Mouse (Mus musculus): ENCODE measurements around the gene Cdhr3. TPM values are rescaled to one million over a fixed set of nuclear protein-coding genes. Genes with fewer than 3 reads are reported as not detected.
A peak's percentile ranks its signal among the peaks of the same experiment; 100 is the strongest.

Cdhr3 gene
- polyA plus RNA-seq, 1 experiment from 2014 or later: 0.28 TPM

DNA sequence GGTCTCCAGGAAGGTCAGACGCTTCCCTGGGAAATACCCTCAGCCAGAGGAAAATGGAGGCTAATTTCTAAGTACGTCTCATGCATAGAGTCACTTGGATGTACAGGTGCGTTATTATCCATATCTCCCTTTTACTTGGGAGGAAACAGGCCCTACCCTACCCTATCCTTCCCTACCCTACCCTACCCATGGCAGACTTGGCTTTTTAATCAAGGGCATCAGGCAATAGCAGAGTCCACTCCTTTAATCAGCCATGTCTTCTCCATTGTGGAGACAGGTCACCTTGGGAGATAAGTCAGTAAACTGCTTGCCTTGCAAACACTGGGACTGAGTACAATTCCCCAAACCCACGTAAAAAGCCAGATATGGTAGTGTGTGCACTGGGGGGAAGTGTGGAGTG is 70.9 kb downstream of the Cdhr3 start:
- Histone ChIP-seq H3K4me1 (ENCODE audit: control insufficient read depth, insufficient read depth, low read length) (no peaks in the 10 kb centered on the region), H3K4me3 (ENCODE audit: low read length) (no peak overlapping the region), H3K9me3 (replicated peaks; ENCODE audit: control insufficient read depth, low read length) (0 out of 2 replicates have a peak, but pooled peaks cover 4% of the 10 kb centered on the region), H3K27ac (ENCODE audit: low read length) (no peak overlapping the region), H3K9ac (ENCODE audit: low read length) (no peak overlapping the region), H3K36me3 (ENCODE audit: control insufficient read depth, insufficient read depth) (no peaks in the 10 kb centered on the region), H3K4me2 (ENCODE audit: low read depth, low read length) (no peak overlapping the region), H3K27me3 (ENCODE audit: control insufficient read depth, insufficient read depth, low read length) (no peaks in the 10 kb centered on the region)
- no peak for ATAC-seq (replicated peaks; ENCODE audit: extremely low read depth, insufficient read depth, low FRiP score)
- WGBS: 81% methylated on average over 4 of the region's 4 CpGs

DNA sequence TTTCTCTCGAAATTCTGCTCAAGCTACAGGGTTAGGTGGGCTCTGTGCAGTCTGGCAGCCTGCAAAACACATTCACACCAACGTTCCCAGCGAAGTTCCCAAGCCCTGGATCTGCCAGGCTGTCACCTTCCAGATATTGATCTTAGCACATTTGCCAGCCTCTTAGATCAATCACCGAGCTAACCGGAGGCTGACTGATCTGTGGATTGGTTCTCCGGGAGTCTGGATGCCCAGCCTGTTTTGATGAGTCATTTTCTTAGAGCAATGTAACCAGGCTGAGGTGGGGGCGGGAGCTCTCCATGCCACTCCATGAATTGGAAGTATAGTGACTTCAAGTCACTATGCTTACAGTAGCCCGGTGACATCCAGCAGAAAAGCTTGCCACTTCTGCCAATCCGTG is 71.5 kb downstream of the Cdhr3 start:
- H3K9ac ChIP-seq (ENCODE audit: low read length): no peak overlapping the region
- H3K27me3 ChIP-seq (ENCODE audit: control insufficient read depth, insufficient read depth, low read length): no peaks in the 10 kb centered on the region
- no peaks in the 10 kb centered on the region for H3K36me3 ChIP-seq (ENCODE audit: control insufficient read depth, insufficient read depth)
- H3K4me1 ChIP-seq (ENCODE audit: control insufficient read depth, insufficient read depth, low read length): no peaks in the 10 kb centered on the region
- ATAC-seq (replicated peaks; ENCODE audit: extremely low read depth, insufficient read depth, low FRiP score): no peak
- 0 out of 2 replicates have a peak, but pooled peaks cover 4% of the 10 kb centered on the region for H3K9me3 ChIP-seq (replicated peaks; ENCODE audit: control insufficient read depth, low read length)
- no peak overlapping the region for H3K4me3 ChIP-seq (ENCODE audit: low read length)
- no peak overlapping the region for H3K27ac ChIP-seq (ENCODE audit: low read length)
- H3K4me2 ChIP-seq (ENCODE audit: low read depth, low read length): no peak overlapping the region
- WGBS: 73% methylated on average over 9 of the region's 9 CpGs

DNA sequence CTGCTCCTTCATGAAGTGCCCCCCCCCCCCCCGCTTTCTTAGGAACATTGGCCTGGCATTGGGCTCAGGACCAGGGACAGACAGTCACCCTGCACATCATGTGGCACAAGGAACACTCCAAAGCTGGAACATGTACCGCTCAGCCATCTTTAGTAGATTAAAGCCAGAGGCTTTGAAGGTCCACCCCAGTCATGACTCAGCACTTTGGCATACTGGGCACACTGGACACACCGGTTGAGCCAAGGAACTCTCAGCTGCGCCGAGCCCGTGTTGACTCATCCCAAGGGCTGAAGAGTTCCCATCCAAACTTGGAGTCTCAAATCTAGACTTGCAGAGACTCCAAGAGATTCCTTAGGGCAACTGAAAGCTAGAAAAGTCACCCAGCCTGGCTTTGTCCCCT is 72.7 kb downstream of the Cdhr3 start:
- Histone ChIP-seq H3K4me2 (ENCODE audit: low read depth, low read length) (no peak overlapping the region), H3K4me1 (ENCODE audit: control insufficient read depth, insufficient read depth, low read length) (no peaks in the 10 kb centered on the region), H3K4me3 (ENCODE audit: low read length) (no peak overlapping the region), H3K36me3 (ENCODE audit: control insufficient read depth, insufficient read depth) (no peaks in the 10 kb centered on the region), H3K9ac (ENCODE audit: low read length) (no peak overlapping the region), H3K9me3 (replicated peaks; ENCODE audit: control insufficient read depth, low read length) (0 out of 2 replicates have a peak, but pooled peaks cover 4% of the 10 kb centered on the region), H3K27ac (ENCODE audit: low read length) (no peak overlapping the region), H3K27me3 (ENCODE audit: control insufficient read depth, insufficient read depth, low read length) (no peaks in the 10 kb centered on the region)
- 75% methylated on average over 6 of the region's 6 CpGs for WGBS
- no peak for ATAC-seq (replicated peaks; ENCODE audit: extremely low read depth, insufficient read depth, low FRiP score)

DNA sequence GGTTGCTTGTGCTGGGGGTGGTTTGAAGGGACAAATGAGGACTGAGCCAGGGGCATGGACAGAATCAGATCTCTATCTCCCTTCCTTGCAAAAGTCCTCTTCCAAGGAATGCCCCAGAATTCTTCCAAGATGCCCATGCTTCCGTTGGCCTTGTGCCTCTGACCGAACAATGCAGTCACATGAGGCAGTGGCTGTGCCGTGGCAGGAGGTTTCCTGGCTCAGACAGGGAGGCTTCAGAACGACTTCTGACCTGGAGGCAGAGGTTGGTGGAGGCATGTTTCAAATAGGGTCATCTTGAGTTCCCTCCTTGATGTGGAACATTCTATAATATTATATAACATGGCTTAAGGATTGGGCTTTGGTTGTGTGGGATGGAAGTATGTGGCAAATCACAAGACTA is 74.1 kb downstream of the Cdhr3 start:
- ATAC-seq (replicated peaks; ENCODE audit: extremely low read depth, insufficient read depth, low FRiP score): no peak

DNA sequence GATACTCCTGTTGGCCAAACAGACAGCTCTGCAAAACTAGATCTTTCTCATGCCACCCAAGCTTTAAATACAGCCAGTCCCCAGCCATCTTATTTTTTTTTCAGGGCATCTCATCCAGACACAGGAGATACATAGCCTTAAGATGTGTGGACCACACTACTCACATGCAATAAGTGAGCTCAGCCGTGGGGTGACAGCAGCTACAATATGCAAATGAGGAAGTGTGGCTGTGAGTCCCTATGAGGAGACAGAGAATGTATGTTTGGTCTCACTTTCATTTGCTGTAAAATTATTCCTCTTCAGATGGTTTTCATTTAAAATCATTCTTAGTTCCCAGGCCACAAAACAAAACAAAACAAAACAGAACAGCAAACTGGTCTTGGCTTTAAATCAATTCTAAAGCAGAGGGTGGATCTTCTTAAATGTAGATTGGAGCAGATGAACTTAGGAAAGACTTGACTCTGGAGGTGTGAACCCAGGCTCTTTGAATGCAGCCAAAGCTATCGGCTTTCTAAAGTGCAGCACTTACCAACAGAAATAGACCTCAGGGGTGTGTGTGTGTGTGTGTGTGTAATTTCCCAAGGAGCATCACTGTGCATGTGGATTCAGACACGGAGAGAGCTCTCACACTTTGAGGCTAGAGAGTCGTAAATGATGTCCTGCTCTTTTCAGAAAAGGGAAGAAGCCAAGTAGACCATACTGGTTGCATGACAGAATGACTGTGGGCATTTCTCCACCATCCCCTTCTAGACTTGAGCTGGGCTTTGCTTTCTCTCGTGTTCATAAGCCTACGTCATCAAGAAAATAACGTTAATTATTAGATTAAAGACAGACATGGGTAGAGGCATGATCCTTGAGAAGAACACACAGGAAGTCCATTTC is 75.6 kb downstream of the Cdhr3 start:
- no peaks in the 10 kb centered on the region for H3K27me3 ChIP-seq (ENCODE audit: control insufficient read depth, insufficient read depth, low read length)
- 58% methylated on average over 7 of the region's 7 CpGs for WGBS
- no peaks in the 10 kb centered on the region for H3K4me1 ChIP-seq (ENCODE audit: control insufficient read depth, insufficient read depth, low read length)
- H3K27ac ChIP-seq (ENCODE audit: low read length): no peak overlapping the region
- no peaks in the 10 kb centered on the region for H3K36me3 ChIP-seq (ENCODE audit: control insufficient read depth, insufficient read depth)
- H3K4me3 ChIP-seq (ENCODE audit: low read length): no peak overlapping the region
- H3K9me3 ChIP-seq (replicated peaks; ENCODE audit: control insufficient read depth, low read length): no peaks in the 10 kb centered on the region
- H3K9ac ChIP-seq (ENCODE audit: low read length): no peak overlapping the region
- H3K4me2 ChIP-seq (ENCODE audit: low read depth, low read length): no peak overlapping the region
- no peak for ATAC-seq (replicated peaks; ENCODE audit: extremely low read depth, insufficient read depth, low FRiP score)

More for the DNA sequence above, 74.1 kb downstream of the Cdhr3 start:
- Histone ChIP-seq H3K36me3 (ENCODE audit: control insufficient read depth, insufficient read depth) (no peaks in the 10 kb centered on the region), H3K9ac (ENCODE audit: low read length) (no peak overlapping the region), H3K4me2 (ENCODE audit: low read depth, low read length) (no peak overlapping the region), H3K27me3 (ENCODE audit: control insufficient read depth, insufficient read depth, low read length) (no peaks in the 10 kb centered on the region), H3K4me1 (ENCODE audit: control insufficient read depth, insufficient read depth, low read length) (no peaks in the 10 kb centered on the region), H3K9me3 (replicated peaks; ENCODE audit: control insufficient read depth, low read length) (0 out of 2 replicates have a peak, but pooled peaks cover 4% of the 10 kb centered on the region), H3K27ac (ENCODE audit: low read length) (no peak overlapping the region), H3K4me3 (ENCODE audit: low read length) (no peak overlapping the region)
- WGBS: 59% methylated on average over 4 of the region's 4 CpGs

DNA sequence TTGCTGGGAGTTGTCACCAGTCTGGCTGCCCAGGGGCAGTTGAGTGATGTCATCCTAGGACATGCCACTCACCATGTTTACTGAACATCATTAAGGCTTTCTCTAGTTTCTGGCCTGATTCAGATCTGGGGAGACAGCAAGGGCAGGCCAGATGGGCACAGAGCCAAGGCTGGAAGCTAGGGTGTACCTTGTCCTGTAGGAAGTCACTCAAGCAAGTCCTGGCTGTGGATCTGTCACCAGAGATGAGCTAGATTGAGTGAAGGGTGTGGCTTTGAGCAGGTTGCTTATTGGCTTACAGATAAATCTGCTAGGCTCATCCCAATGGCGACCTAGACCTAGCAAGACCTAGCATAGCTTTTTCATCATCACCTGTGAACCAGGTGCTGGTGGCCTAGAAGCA is 77.6 kb downstream of the Cdhr3 start:
- 50% methylated on average over 1 of the region's 1 CpGs for WGBS

DNA sequence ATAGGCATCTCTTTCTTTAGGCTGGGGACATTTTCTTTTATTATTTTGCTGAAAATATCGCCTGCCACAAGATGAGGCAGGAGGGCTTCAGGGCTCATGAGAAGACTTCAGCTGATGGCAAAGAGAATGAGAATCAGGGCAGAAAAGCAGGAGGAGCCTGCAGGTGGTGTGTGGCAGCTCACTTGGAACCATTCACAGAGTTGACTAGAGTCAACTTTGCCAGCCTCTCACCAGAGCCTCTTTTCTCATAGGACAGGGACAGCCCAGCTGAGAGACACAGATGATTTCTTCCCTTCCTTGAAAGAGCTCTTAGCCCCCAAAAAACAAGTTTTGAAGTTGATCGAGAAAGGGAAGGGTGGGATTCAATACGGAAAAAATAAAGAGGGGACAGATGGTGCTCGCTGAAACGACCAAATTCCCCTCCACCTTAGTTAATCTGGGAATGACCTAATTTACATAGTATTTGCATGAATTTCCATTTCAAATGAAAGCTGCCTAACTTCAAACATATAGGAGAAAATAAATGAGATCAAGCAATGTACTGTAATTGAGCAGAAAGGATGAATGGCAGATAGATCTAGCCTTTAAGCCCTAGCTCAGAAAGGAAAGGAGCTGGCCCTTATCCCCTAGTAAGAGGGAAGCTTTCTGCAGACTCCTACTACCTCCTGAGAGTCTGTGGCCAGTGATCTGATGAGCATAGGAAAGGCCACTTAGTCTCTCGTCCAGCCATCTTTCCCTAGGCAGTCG is 78.5 kb downstream of the Cdhr3 start:
- H3K9me3 ChIP-seq (replicated peaks; ENCODE audit: control insufficient read depth, low read length): no peaks in the 10 kb centered on the region
- H3K9ac ChIP-seq (ENCODE audit: low read length): no peak overlapping the region
- ATAC-seq (replicated peaks; ENCODE audit: extremely low read depth, insufficient read depth, low FRiP score): no peak
- H3K27me3 ChIP-seq (ENCODE audit: control insufficient read depth, insufficient read depth, low read length): no peaks in the 10 kb centered on the region
- no peak overlapping the region for H3K4me3 ChIP-seq (ENCODE audit: low read length)
- no peak overlapping the region for H3K4me2 ChIP-seq (ENCODE audit: low read depth, low read length)
- H3K36me3 ChIP-seq (ENCODE audit: control insufficient read depth, insufficient read depth): no peaks in the 10 kb centered on the region
- peaks cover 2% of the 10 kb centered on the region; the same call in 1 of the 2 replicates for H3K4me1 ChIP-seq (ENCODE audit: control insufficient read depth, insufficient read depth, low read length)
- H3K27ac ChIP-seq (ENCODE audit: low read length): no peak overlapping the region
- 60% methylated on average over 7 of the region's 7 CpGs for WGBS

More for the DNA sequence above, 77.6 kb downstream of the Cdhr3 start:
- Histone ChIP-seq H3K9ac (ENCODE audit: low read length) (no peak overlapping the region), H3K4me3 (ENCODE audit: low read length) (no peak overlapping the region), H3K4me2 (ENCODE audit: low read depth, low read length) (no peak overlapping the region), H3K4me1 (ENCODE audit: control insufficient read depth, insufficient read depth, low read length) (no peaks in the 10 kb centered on the region), H3K36me3 (ENCODE audit: control insufficient read depth, insufficient read depth) (no peaks in the 10 kb centered on the region), H3K27me3 (ENCODE audit: control insufficient read depth, insufficient read depth, low read length) (no peaks in the 10 kb centered on the region), H3K9me3 (replicated peaks; ENCODE audit: control insufficient read depth, low read length) (no peaks in the 10 kb centered on the region), H3K27ac (ENCODE audit: low read length) (no peak overlapping the region)
- ATAC-seq (replicated peaks; ENCODE audit: extremely low read depth, insufficient read depth, low FRiP score): no peak

DNA sequence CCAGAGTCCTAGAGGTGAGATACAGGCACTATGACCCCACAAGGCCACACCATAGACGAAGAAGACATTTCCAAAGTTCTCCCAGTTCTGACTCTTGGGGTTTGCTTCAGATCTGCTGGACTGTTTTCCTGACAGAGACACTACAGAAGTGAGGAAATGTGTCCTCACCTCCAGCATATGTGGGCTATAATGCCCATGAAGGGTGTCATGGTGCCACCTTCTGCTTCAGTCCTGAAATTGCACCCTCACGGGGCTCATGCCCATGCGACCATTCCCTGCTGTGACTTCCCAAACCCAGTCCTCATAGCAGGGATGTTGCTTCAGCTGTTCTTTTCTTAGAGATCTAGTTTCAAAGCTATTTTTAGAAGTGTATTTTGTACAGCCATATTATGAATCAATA is 82.6 kb downstream of the Cdhr3 start:
- no peak overlapping the region for H3K27ac ChIP-seq (ENCODE audit: low read length)
- 37% methylated on average over 3 of the region's 3 CpGs for WGBS
- peak; percentile 45; the same call in 1 of the 2 replicates for ATAC-seq (replicated peaks; ENCODE audit: extremely low read depth, insufficient read depth, low FRiP score)
- no peak overlapping the region for H3K4me2 ChIP-seq (ENCODE audit: low read depth, low read length)
- H3K9ac ChIP-seq (ENCODE audit: low read length): no peak overlapping the region
- H3K36me3 ChIP-seq (ENCODE audit: control insufficient read depth, insufficient read depth): no peaks in the 10 kb centered on the region
- H3K9me3 ChIP-seq (replicated peaks; ENCODE audit: control insufficient read depth, low read length): no peaks in the 10 kb centered on the region
- H3K27me3 ChIP-seq (ENCODE audit: control insufficient read depth, insufficient read depth, low read length): no peaks in the 10 kb centered on the region
- H3K4me3 ChIP-seq (ENCODE audit: low read length): no peak overlapping the region
- H3K4me1 ChIP-seq (ENCODE audit: control insufficient read depth, insufficient read depth, low read length): peaks cover 6% of the 10 kb centered on the region
